Mouse (Mus musculus): ENCODE results near the gene Cygb.
"Not testable (repeated sequence)": the region's sequence is repeated elsewhere in the genome, so short reads cannot be mapped to it uniquely, and the experiment has no call there.

Gene Cygb

DNA sequence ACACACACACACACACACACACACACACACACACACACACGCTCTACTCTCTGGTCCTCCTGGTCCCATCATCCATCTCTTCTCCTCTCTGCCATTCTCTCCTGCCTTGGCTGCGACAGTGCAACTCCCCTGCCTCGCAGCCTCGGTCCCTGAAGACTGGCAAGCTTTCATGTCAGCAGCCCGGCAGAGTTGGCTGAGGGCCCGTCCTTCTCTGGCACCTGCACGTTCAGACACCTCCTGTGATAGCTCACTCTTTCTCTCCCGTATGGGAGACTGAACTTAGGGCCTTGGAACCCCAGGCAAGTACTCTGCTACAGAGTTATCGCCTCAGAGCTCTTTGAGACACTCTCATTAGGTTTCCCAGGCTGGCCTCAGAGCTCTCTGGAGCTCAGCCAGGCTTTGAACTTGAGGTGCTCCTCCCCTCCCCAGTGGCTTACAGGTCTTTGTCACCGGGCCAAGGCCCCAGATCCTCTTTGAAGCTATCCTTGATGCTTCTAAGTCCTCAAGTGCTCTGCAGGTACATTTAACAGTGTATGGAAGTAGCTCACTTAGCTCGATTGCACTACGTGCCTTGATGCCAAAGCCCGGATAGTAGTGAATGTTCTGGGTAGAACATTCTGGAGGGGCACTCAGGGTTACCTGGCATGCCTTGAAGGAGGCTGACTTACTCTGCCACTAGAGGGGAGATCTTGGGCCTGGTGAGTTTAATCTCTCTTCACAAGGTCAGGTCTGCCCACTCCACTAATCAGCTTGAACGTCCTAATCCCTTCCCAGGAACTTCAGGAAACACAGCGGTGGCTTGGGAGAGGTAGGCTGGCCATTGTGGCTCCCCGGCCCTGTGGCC lies 2.5 kb upstream of the Cygb start:
- no peak for DNase-seq

DNA sequence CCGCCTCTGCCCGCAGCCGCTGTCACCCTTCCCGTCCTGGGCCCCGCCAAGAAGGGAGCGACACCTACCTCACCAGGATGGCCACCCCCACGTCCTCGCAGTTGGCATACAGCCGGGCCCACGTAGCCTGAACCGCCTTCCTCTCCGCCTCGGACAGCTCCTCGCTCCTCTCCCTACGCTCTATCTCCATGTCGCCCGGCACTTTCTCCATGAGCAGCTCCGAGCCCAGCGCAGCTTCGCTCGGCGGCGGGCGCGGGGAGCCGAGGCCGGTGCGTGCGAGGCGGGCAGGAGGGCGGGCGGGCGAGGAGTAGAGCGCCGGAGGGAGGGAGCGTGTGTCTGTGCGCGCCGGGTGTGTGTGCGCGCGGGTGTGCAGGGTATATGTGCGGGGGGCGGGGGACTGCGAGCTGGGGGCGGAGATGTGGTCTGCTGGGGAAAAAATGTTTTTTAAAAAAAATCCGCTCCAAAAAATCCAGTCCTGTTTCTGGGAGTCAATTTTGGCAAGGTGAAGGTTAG lies 348 bp downstream of the Cygb start:
- no peak for DNase-seq

DNA sequence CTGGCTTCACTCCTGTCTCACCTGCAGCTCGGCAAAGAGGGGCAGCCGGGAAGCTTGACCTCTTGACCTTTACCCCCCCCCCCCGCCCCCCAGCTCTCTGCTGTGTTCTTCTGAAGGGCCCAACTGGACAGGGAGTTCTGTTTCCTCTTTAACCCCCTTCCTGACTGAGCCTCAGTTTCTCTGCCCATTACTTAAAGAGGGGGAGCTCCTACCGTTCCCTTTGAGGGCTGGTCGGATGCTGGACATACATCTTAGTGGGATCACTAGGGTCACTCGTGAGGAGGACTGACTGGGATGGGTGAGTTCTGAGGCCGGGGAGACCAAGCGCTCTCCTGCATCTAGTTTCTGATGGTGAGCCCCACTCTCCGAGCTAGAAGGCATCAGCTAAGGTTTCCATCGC lies 879 bp downstream of the Cygb start, which contains the start of gene Prcd:
TSS of gene Prcd (plus strand) at position 301 of the 400 bp plus-strand sequence.
- DNase-seq = no peak

DNA sequence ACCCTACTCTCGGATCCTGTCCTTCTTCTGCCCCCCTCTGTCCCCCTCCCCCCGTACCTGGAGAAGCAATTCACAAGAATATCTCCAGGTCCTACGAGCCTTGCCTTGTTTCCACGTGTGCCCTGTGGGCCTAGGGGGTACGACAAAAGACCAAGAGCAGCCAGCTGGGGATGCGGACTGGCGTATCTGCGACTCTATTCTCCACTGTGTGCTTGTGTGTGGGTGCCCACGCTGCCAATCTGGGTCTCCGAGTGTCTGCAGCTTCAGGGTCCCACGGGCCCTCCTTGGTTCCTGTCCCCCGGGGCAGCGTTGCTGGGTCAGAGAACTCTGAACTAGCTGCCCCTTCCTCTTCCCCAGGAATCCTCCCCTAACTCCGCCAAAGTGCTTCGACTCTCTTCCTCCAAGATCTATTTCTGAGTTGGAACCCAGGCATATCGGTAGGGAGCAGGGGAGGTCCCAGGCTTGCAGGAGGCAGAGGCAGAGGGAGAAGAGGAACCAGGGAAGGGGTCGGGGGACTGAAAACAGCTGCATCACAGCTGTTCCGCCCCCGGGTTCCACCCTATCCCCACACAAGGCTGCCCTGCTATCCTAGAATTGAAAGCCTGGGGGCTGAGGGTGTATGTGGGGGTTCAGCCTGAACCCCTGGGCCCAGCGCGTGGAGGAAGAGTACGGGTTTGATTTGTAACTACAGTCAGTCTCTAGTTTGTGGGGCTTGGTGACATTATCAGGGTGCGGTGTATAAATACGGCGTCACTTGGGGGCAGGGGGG lies 1.6 kb downstream of the Cygb start:
- DNase-seq = no peak

GRCm38 (mm10) chr11:116651339-116651738 lies 2.8 kb downstream of the Cygb start:
- DNase-seq = no peak

DNA sequence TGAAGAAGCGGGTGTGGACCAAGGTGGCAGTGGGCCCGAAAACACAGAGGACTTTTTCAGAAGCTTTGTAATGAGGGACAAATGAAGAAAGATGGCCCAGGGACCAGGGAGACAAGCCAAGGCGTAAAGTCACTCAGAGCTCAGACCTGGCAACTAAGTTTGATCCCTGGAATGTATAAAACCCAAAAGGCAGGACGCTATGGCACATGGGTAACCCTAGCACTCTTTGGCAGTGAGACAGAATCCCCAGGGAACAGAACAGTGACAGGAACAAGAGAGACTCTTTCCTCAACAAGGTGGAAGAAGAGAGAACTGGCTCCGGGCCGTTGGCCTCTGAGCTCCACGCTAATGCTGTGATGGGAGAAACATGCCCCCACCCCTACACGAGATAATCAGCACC lies 3.3 kb downstream of the Cygb start:
- no peak for DNase-seq

DNA sequence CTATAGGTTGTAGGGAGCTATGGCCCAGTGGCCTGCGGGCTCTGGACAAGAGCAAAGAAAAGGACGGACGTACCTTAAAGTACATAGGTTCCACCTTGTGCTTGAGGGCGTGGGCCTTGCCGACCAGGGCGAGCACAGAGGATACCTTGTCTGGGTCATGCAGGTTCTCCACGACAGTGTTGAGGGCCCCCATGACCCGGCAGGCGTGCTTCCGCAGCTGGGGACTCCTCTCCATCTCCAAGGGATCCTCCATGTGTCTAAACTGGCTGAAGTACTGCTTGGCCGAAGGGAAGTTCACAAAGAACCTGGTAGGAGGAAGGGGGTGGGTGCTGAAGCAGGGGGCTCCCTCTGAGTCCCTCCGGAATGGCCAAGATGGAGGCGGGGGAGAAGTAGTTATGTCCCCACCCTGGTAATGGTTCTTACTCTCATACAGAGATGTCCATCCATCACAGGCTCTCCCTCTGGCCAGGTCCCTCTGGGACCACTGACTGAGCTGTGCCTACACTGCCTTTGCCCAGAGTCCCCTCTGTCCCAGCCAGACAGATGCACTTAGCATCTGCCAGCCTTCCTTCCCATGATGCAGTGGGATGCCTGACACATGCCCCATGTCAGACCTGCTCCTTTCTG lies 4.3 kb downstream of the Cygb start:
- no peak for DNase-seq

- no peak for DNase-seq
Observed at GRCm38 (mm10) chr11:116648976-116649375, 5.1 kb downstream of the Cygb start.

DNA sequence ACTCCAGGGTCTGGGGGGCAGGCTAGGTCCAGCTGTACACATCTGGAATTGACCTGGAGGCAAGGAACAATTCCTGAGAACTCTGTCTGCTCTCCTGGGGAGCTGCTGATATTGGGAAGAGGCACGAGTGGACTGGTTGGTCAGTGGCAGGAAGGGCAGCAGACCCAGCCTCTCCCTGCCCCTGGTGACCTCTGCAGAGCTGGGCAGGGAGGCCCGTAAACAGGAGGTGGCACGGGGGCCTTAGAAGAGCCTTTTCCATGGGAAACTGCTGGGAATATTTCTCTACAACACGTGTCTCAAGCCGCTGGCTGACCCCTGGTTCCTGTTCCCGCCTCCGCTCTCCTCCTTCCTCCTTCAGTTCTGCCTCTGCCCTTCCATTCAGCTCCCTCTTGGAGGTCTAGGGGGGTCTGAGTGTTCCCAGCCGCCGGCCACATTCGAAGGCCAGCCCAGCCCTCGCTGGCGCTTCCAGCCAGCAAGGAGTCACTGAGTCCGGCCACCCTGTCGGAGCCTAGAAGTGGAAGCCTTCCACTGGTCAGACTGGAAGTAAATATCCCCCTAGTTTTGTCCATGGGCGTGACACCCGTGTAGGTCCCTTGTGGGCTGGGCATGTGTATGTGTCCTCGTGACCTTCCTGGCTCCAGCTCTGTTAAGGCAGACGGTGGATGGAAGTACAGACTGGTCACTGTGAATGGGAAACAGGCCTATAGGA lies 5.7 kb downstream of the Cygb start:
- no peak for DNase-seq

- no peak for DNase-seq
Observed at GRCm38 (mm10) chr11:116647340-116647991, 6.6 kb downstream of the Cygb start.

- DNase-seq = no peak
Observed at GRCm38 (mm10) chr11:116646771-116647170, 7.3 kb downstream of the Cygb start.

DNA sequence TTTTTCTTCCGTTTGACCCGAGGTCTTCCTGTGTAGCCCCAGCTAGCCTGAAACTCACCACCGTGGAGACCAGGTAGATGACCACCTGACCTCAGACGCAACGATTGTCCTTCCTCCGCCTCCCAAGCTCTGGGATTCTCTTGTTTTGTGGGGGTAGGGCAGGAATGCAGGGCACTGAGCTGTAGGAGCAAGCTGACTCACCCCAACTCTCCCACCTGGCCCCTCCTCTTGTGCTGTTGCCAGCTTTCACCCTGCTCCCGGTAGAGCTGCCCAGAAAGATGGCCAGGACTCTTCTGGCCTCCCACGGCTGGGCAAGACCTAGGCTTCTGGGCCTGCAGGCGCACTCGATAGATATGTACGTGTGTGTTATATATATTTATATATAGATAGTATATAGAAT lies 8.0 kb downstream of the Cygb start:
- DNase-seq = no peak

GRCm38 (mm10) chr11:116645446-116646110 lies 8.5 kb downstream of the Cygb start:
- no peak for DNase-seq

GRCm38 (mm10) chr11:116644225-116645112 lies 9.6 kb downstream of the Cygb start:
- DNase-seq = no peak

GRCm38 (mm10) chr11:116643579-116644224 lies 10.4 kb downstream of the Cygb start:
- DNase-seq = no peak

GRCm38 (mm10) chr11:116642681-116643578 lies 11.2 kb downstream of the Cygb start:
- peak; percentile 51 to 69 for DNase-seq

- DNase-seq = no peak
Observed at GRCm38 (mm10) chr11:116641731-116642130, 12.4 kb downstream of the Cygb start.

GRCm38 (mm10) chr11:116641168-116641567 lies 12.9 kb downstream of the Cygb start:
- DNase-seq = no peak

- not testable (repeated sequence) for DNase-seq
Observed at GRCm38 (mm10) chr11:116636607-116637006, 17.5 kb downstream of the Cygb start.
